Mouse (Mus musculus) heart, adult 2 months (tissue): ENCODE results near the gene Thtpa. TPM values are rescaled to one million over a fixed set of nuclear protein-coding genes. Genes with fewer than 3 reads are reported as not detected.
A peak's percentile ranks its signal among the peaks of the same experiment; 100 is the strongest.

Source experiments
- DNase-seq, 2 experiments: peaks; one replicate each; pipeline ENCODE4 v3.0.0; 2021
- H3K27ac ChIP-seq: fragments of 200-600 bp; 2 replicates; pipeline ENCODE4 v1.8.1; 2022
- H3K27me3 ChIP-seq: fragments of 200-500 bp; 2 replicates; pipeline ENCODE4 v1.6.1; 2012; ENCODE audit warnings: mild to moderate bottlenecking, low read length, inconsistent platforms, mixed read lengths; ENCODE audit not compliant: control insufficient read depth, insufficient read depth
- H3K36me3 ChIP-seq: fragments of 200-500 bp; 2 replicates; pipeline ENCODE4 v1.6.1; 2012; ENCODE audit warnings: low read length, inconsistent platforms; ENCODE audit not compliant: control insufficient read depth, insufficient read depth
- H3K4me1 ChIP-seq: fragments of 200-500 bp; 2 replicates; pipeline ENCODE4 v1.6.1; 2011; ENCODE audit warnings: low read length; ENCODE audit not compliant: control insufficient read depth, insufficient read depth
- H3K4me3 ChIP-seq: fragments of 200-600 bp; 2 replicates; pipeline ENCODE4 v1.8.1; 2022
- H3K79me2 ChIP-seq: fragments of 200-500 bp; replicated peaks from 2 replicates; pipeline ENCODE4 v1.6.1; 2012; ENCODE audit warnings: mild to moderate bottlenecking, inconsistent platforms, low read length, moderate library complexity, mixed read lengths; ENCODE audit not compliant: control insufficient read depth, insufficient read depth
- H3K9ac ChIP-seq: fragments of 200-500 bp; 2 replicates; pipeline ENCODE4 v1.6.1; 2012; ENCODE audit warnings: low read depth, mild to moderate bottlenecking, control low read depth, inconsistent platforms, low read length, mixed read lengths
- CTCF ChIP-seq: fragments of 200-600 bp; IDR thresholded peaks from 2 replicates; pipeline ENCODE4 v1.8.1; 2022; ENCODE audit warnings: antibody characterized with exemption, mild to moderate bottlenecking, moderate library complexity
- EP300 ChIP-seq: fragments of 200-500 bp; IDR thresholded peaks from 2 replicates; pipeline ENCODE4 v1.6.1; 2011; ENCODE audit warnings: low read depth, low read length, control low read depth; ENCODE audit not compliant: insufficient read depth
- POLR2A ChIP-seq: fragments of 200-500 bp; IDR thresholded peaks from 2 replicates; pipeline ENCODE4 v1.6.1; 2011; ENCODE audit warnings: mild to moderate bottlenecking, low read depth, low read length, control low read depth; ENCODE audit not compliant: insufficient read depth
- WGBS: fragments of 180-500 bp; shearing (Covaris S2); methylation state at CpG from one replicate; pipeline ENCODE4 v1.1.7; 2018; 5-methylcytosine and 5-hydroxymethylcytosine counted together
- intact Hi-C: fragments of 180-260 bp; cut with DNase I; formaldehyde crosslinking; loops from one replicate; pipeline ENCODE4 v1.15.1; 2025
- polyA plus RNA-seq: library from polyadenylated mRNA; depleted of rRNA; stranded (reverse); fragments of >200 nt; gene quantifications from 2 replicates; pipeline ENCODE4 v1.2.3, GENCODE M21; 2012
- total RNA-seq, 2 experiments: library from RNA; stranded (reverse); gene quantifications; 2 replicates each; pipeline ENCODE4 v1.2.3; 2021

Thtpa gene
- total and polyA plus RNA-seq, 3 experiments = 8.2 to 13.4 (median 10.7) TPM

DNA sequence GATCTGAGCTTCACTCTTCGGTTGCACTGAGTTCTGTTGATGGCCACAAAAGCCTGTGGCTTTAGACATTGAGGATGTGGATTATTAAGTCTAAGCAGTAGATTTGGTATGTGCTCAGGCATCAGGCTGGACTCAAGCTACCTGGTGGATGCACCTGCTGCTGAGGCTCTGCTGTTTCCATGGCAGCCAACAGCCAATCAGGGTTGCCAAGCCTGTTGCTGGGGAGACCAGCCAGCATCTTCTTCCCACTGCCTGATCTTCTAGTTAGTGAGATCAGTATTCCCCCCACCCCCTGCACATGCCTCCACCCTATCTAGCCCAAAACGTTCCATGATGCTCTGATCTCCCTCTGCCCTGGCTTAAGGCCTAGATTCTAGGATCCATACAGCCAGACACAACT is 17.1 kb downstream of the Thtpa start:
- Histone ChIP-seq H3K27ac (no peak overlapping the region), H3K36me3 (no peaks in the 10 kb centered on the region), H3K27me3 (peaks cover 24% of the 10 kb centered on the region), H3K79me2 (no peaks in the 10 kb centered on the region), H3K4me1 (peaks cover 4% of the 10 kb centered on the region), H3K9ac (no peak overlapping the region), H3K4me3 (no peak overlapping the region)
- TF ChIP-seq EP300 = no peak
- TF ChIP-seq POLR2A = no peak
- TF ChIP-seq CTCF = no peak
- intact Hi-C loops = no loop called here
- no peak for DNase-seq
- 70% methylated on average over 2 of the region's 2 CpGs for WGBS

DNA sequence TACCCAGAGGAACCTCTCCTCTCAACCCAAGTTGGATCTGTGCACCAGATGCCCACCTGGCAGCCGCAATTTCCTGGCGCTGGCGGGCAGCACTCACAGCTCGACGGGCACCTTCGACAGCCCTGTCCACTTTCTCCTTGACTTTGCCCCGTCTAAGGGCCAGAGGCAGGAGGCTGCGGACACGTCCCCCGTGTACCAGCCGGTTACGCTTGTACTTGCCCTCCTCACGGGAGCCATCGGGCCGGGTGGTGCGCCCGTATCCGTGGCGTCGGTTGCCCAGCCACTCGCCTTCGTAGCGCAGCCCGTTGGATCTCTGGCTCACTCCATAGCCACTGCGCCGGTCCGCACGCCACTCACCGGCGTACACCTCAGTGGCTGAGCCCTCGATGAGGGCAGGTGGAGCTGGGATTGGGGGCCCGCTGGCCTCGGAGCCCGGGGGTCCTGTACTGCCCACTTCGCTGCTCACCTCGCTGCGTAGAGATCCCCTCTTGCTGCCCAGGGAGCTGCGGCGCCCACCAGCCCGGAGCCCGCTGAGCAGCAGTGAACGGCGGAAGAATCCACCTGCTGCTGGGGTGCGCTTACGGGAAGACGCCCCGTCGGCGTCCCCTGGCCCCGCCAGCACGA is 18.9 kb downstream of the Thtpa start:
- TF ChIP-seq CTCF = no peak
- no peak for TF ChIP-seq EP300
- no peak for TF ChIP-seq POLR2A
- H3K27me3 ChIP-seq = peaks cover 24% of the 10 kb centered on the region
- no peak overlapping the region for H3K4me3 ChIP-seq
- peaks cover 4% of the 10 kb centered on the region for H3K4me1 ChIP-seq
- no peak overlapping the region for H3K9ac ChIP-seq
- H3K36me3 ChIP-seq = no peaks in the 10 kb centered on the region
- H3K27ac ChIP-seq = no peak overlapping the region
- no peak for DNase-seq
- WGBS = 61% methylated on average over 51 of the region's 51 CpGs
- H3K79me2 ChIP-seq = no peaks in the 10 kb centered on the region
- intact Hi-C loops = no loop called here

DNA sequence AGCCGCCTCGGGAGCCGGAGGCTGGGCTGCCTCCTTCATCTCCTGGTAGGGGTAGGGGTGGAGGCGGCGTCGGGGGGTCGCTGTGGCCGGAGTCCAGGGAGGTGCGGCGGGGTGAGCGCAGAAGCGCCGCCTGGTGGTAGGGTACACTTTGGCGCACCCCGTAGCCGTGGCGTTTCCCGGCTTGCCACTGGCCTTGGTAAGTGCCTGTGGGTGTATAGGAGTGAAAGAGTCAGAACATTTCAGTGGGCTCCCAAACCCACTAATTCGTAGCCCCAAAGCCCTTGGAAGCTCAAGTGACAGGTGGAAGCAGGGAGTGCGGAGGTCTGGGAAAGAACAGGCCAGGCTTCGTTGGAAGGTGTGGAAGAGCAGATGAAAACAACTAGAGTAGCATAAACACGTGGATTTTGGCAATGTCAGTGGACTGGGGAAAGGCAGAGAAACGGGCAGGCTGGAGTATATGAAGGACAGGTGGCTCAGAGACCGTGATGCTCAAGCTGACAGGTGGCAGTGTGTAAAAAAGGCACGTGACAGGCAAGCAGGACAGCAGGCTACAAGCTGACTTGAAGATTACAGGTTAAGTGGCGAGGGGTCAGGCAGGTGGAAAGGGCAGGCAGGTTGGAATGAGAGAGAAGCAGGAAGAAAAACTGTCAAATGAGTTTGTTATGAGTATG is 19.5 kb downstream of the Thtpa start:
- H3K36me3 ChIP-seq = no peaks in the 10 kb centered on the region
- WGBS = 8% methylated on average over 26 of the region's 26 CpGs
- H3K79me2 ChIP-seq = no peaks in the 10 kb centered on the region
- no peak overlapping the region for H3K9ac ChIP-seq
- DNase-seq = peak in 1 of 2 experiments; percentile 23
- intact Hi-C loops = no loop called here
- peaks cover 24% of the 10 kb centered on the region for H3K27me3 ChIP-seq
- TF ChIP-seq EP300 (no peak), POLR2A (no peak), CTCF (peak; percentile 67)
- peaks cover 4% of the 10 kb centered on the region for H3K4me1 ChIP-seq
- no peak overlapping the region for H3K4me3 ChIP-seq
- H3K27ac ChIP-seq = no peak overlapping the region

GRCm38 (mm10) chr14:55114759-55115701 is 20.4 kb downstream of the Thtpa start:
- intact Hi-C loops = no loop called here
- WGBS = 1% methylated on average over 73 of the region's 78 CpGs

GRCm38 (mm10) chr14:55115846-55116245 is 21.3 kb downstream of the Thtpa start:
- intact Hi-C loops = no loop called here
- no peak overlapping the region for H3K4me3 ChIP-seq

More at GRCm38 (mm10) chr14:55114759-55115701, 20.4 kb downstream of the Thtpa start:
- H3K9ac ChIP-seq = peak overlapping the region; percentile 83
- peak overlapping the region; percentile 52 for H3K4me3 ChIP-seq
- H3K27me3 ChIP-seq = peaks cover 24% of the 10 kb centered on the region
- no peaks in the 10 kb centered on the region for H3K79me2 ChIP-seq
- no peak overlapping the region for H3K27ac ChIP-seq
- H3K4me1 ChIP-seq = peaks cover 4% of the 10 kb centered on the region
- no peaks in the 10 kb centered on the region for H3K36me3 ChIP-seq
- peak; percentile 58 to 65 for DNase-seq
- no peak for TF ChIP-seq POLR2A
- TF ChIP-seq EP300 = no peak
- peak; percentile 27; the same call in 1 of the 2 replicates for TF ChIP-seq CTCF

More at GRCm38 (mm10) chr14:55115846-55116245, 21.3 kb downstream of the Thtpa start:
- Histone ChIP-seq H3K36me3 (no peaks in the 10 kb centered on the region), H3K27ac (no peak overlapping the region), H3K9ac (no peak overlapping the region), H3K4me1 (peaks cover 4% of the 10 kb centered on the region), H3K27me3 (peaks cover 24% of the 10 kb centered on the region), H3K79me2 (no peaks in the 10 kb centered on the region)
- TF ChIP-seq EP300 (no peak), POLR2A (no peak), CTCF (no peak)
- 5% methylated on average over 8 of the region's 8 CpGs for WGBS
- no peak for DNase-seq
